Mouse (Mus musculus): Measurements from ENCODE around the gene Prss38.

Gene Prss38

DNA sequence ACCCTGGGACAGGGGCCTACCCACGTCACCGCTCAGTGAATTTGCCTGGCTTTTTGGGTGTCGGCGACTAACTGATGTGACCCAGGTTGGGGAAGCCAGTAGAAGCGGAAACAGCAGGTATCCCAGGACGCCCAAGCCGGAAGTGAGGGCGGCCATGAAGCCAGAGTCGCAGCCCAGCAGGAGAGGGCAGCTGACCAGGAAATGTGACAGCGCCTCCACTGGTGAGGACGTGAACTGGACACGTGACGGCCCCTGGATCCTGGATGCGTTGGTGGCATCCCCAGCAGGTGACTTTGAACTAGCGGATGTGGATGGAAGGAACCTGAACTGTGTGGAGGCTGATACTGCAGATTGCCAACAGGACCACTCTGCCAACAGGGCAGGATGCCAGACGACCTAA is at the start of gene Prss38:
TSS of gene Prss38 (minus strand) at position 183 of the 400 bp plus-strand sequence.
- no peak for DNase-seq (ENCODE audit: low spot score in 2 of 2)

DNA sequence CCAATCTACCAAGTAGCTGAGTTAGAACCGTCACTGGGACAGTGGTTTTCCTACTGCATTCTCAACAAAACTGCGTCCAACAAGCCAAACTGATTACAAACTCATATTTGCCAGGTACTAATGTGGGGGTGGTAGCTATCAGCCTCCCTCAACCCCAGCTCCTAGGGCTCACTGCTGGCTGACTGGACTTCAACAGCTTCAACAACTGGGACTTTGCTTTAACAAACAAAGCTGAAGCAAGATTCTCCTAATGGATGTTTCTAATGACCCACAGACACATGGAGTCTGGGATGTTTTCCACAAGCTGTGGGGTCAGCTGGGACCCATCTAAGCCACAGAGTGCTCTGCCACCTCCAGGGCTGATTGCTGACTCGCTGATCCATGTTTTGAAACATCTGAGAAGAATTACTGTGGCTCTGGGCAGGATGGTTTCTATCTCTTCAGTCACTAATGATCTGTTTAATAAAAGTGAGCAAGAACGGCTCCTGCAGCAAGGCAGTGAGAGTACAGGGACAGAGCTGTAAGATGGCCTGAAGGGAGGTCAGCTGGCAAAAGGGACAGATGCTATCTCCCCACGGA is 47.6 kb upstream of the Prss38 start:
- no peak for DNase-seq (ENCODE audit: low spot score in 2 of 2)

DNA sequence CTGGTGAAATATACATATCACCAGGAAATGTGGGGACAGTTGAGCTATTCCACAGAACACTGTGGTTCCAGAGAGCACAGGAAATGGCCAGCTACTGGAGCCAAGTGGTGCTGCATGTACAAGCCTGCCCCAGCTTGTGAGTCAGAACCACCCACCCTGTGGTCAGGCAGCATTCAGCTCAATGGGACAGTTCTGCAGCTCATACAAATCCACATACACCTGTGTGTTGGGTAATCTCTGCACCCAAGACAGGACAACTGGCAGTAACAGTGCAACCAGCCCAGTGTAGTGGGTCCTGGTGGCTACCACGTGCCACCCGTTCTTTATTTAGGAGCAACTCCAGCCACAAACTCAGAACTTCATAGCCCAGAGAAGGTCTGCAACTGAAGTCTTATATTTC is 46.5 kb upstream of the Prss38 start:
- no peak for DNase-seq (ENCODE audit: low spot score in 2 of 2)

DNA sequence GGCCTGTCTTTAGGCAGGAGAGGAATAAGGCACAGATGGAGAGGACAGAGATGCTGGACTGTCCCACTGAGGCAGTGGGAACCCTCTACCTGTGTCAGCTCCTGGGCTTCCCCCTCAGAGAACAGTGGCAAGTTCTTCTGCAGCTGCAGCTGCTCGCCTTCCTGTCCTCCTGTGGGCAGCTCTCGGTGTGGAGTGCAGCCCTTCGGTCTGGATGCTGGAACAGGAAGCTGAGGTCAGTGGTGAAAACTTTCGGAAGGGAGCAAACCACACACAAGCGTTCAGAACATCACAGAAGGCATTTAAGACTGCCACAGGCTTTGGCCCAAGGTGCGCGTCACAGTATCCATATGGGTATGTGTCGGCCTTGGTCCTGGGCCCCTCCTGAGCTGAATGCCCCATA is 46.0 kb upstream of the Prss38 start:
- DNase-seq (ENCODE audit: low spot score in 2 of 2) = no peak

DNA sequence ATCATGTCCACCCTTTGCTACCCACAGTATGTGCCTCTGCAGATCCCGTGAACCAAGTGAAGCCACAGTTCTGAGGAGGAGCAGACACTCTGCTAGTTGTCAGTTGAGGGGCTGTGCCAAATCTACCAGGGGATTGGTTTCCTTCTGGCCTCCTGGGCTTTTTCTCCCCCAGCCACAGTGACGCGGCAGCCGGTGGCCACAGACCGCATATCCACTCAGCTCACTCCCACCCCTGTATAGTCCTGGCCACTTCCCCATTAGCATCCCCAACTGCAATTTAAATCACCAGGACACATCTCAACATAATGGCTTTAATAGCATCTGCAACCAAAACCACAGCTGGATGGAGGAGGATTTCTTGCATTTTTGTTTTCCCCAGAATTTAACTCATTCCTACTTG is 43.3 kb upstream of the Prss38 start:
- no peak for DNase-seq (ENCODE audit: low spot score in 2 of 2)

DNA sequence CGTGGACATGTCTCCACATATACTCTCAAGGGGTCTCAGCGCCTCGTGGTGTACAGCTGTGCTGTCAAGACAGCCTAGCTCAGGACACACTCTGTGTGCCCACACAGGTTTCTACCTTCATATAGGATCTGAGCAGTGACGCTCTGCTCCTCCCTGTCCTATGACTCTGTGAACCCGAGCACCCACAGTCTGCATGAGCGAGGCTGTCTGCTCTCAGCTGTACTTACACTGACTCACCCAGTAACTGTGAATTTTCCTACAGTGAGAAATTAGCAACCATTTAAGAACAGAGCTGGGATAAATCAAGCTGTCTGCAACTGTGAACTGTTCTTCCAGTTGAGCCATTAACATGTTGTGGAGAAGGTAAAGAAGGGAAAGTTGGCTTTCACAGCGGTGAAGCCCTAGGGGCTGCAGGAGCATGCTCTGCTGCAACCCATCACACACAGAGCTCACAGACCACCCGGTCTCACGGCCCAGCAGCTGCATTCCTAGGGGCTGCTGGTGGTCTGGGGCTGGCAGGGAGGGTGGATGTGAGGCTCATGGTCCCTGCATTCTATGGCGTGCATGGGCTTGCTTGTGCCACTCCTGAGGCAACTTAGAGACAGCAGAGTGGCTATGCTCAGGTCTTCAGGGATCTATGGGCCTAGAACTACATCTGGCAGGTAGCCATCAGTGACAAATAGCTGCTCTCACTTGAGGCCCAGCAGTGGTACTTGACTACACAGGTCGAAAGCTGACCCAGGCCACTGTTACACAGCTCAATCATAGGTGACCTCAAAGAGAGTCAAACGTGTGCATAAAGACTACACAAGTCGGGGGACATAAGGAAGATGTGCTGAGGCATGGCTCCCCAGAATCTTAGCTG is 37.8 kb upstream of the Prss38 start:
- no peak for DNase-seq (ENCODE audit: low spot score in 2 of 2)

DNA sequence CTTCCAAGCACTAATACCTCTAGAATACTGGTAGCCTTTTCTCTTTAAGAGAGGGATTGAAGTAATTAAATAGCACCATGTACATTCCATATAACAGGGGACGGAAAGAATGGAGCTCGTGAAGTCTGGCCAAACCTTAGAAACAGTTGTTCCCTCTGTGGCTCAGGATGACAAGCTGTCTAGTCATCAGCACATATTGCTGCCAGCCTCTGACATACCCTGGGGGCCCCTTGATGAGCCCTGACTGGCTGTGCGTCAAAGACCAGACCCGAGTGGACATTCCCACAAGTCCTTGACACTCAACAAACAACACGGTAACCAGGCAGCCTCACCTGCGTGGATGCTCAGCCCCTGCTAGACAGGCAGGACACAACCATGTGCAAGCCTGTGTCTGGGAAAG is 36.6 kb upstream of the Prss38 start:
- no peak for DNase-seq (ENCODE audit: low spot score in 2 of 2)

DNA sequence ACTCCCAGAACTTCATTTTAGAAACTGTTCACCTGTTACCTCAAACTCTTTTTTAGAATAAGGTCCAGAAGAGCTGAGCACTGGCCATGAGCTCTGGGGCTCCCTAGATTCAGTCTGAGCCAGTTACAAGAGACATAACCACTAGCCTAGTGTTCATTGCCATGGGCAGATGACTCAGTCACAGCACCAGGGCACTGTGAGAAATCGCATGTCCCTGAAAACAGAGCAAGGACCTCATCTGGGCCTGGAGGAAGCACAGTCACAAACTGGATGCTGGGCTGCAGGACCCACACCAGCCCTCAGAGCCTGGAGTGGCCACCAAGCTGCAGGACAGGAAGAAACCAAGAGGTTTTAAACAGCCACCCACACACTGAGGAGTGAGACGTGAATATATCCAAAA is 35.4 kb upstream of the Prss38 start:
- DNase-seq (ENCODE audit: low spot score in 2 of 2) = no peak

DNA sequence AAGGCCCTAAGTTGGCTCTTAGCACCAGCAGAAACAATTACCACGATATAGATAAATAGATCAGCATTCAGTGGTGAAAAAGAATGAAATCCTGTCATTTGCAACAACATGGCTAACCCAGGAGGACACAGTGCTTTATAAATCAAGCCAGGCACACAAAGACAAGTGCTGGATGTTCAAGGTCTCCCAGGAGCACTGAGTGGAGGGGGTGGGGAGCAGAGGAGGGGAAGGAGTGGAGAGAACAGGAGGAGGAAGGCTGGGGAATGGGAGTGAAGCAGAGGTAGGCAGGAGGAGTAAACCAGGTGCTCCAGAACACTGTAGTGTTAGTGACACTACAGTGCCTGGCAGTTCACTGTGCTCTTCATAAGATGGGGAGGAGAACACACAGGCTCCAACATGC is 30.3 kb upstream of the Prss38 start:
- DNase-seq (ENCODE audit: low spot score in 2 of 2) = no peak

DNA sequence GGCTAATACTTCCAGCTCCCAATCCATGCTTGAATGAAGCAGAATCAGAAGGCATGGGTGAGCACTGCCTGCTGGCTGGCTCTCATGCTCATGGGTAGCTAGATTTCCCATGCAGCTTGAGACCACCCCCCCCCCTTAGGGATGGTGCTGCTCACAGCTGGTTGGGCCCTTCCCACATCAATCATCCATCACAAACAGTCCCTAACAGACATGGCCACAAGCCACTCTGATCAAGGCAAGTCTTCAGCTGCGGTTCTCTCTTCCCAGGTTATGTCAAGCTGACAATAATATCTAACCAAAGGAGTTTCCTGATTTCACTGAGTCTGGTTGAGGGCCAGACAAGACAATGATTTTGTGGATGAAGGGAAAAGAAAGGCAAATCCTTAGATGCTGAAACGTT is 25.4 kb upstream of the Prss38 start:
- DNase-seq (ENCODE audit: low spot score in 2 of 2) = no peak

DNA sequence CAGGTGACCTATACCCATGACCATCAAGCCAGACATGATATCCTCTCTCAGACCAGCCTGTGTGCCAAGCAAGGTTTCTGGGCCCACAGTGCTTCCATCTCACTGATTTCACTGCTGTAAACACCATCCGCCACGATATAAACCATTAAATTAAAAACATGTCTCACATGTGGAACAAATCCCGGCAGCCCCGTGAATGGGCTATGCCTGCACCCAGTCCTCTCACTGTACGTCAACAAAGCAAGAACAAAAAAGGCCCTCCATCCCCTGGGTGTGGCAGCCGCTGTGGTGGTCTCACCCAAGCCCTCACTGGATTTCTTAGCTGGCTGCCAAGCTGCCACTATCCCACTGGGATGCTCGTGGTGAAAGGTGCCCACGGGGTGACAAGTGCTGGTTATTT is 24.4 kb upstream of the Prss38 start:
- DNase-seq (ENCODE audit: low spot score in 2 of 2) = no peak

DNA sequence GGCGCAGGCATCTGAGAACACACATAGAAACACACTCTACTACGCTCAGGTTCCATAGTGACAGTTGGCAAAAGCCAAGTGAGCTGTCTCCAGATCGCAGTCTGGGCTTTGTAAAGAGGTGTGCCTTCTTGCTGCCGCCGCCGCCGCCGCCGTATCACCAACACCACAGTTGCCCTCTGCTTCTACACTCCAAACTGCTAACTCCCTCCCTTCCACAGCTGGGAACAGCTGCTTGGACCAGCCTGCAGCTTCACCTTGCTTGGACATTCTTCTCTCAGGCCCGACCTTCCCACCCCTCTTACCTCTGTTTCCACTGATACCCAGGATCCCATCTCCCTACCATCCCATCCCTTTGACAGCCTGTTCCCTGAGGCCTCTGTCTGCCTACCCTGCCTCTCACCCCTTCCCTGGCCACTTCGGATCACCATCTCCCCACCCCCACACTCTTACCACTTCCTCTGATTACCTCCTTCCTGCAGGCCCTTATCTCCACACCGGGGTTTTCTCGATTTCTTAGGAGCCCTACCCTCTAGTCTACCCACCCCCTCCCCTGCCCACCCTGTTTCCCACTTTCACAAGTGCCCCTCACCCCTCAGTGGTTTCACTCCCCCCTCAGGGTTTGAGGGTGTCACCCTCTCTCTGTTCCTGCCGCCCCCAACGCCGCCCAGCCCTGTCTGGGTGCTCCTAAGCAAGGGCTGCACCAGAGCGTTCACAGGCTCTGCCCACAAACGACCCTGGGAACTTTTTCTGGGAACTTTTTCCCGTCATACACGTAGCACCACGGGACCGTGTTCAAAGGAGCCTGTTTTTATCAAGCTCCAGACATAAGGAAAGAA is 22.3 kb upstream of the Prss38 start:
- no peak for DNase-seq (ENCODE audit: low spot score in 2 of 2)

DNA sequence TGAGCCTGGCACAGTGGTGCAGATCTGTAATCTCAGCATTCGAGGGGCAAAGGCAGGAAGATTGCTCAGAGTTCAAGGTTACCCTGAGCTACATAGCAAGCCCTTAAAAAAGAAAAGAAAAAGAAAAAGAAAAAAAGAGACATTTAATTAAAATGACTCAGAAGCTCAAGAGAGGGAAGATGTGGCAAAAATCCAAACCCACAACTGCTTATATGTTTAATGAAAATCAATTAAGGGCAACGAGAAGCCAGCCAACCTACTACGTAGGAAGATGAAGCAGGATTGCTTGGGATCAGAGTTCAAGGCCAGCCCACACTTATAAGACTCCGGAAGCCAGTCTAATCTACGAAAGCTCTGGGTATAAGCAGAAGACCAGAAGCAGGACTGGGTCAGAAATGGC is 19.0 kb upstream of the Prss38 start:
- DNase-seq (ENCODE audit: low spot score in 2 of 2) = no peak

DNA sequence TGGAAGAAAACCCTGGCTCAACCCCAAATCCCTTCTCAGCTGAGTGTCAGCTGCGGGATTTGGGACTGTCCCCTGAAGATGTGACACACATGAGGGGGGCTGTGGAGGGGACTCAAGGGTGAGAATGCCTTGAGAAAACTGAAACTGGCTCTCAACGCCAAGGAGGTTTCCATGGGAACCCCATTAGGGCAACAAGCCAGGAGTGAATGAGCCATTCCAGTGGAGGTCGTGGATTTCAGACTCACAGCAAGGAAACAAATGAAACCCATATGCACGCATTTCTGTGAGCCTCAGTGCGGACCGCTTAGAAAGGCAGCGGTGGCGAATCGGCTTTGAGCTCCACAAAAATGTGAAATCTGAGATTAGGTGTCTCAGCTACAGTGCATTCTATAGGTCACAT is 18.1 kb upstream of the Prss38 start:
- DNase-seq (ENCODE audit: low spot score in 2 of 2) = peak; percentile 38 to 46

DNA sequence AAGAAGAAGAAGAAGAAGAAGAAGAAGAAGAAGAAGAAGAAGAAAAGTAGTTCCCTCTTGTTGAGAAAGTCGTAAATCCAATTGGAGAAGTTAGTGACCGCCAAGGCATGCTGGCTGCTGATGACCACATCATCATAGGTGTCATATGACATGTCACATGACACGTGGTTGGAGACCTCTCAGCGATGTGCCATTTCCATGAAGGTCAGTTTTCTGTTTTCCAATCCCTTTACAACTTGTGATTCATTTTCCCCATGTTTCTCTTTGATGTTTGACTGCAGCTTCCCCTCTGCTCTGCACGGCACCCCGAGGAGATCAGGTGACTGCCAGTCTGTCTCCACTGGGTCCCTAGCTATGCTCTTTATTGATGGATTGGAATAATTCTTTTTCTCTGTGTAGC is 16.8 kb upstream of the Prss38 start:
- DNase-seq (ENCODE audit: low spot score in 2 of 2) = no peak

DNA sequence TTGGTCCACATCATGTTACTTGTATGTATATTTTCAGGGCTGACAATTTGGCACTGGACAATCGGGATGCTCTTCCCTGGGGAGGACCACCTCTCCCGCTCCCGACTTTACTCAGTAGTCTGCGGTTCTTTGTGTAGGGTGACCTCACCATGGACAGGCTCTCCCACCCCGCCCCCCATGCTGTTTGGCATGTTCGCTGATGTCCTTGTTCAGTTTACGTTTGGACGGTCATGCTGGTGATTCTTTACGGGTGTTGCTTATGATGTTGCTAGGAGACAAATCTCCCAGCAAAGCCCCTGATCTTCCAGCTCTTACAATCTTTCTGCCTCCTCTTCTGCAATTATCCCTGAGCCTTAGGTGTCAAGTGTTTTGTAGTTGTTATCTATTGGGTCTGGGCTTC is 15.0 kb upstream of the Prss38 start:
- no peak for DNase-seq (ENCODE audit: low spot score in 2 of 2)

DNA sequence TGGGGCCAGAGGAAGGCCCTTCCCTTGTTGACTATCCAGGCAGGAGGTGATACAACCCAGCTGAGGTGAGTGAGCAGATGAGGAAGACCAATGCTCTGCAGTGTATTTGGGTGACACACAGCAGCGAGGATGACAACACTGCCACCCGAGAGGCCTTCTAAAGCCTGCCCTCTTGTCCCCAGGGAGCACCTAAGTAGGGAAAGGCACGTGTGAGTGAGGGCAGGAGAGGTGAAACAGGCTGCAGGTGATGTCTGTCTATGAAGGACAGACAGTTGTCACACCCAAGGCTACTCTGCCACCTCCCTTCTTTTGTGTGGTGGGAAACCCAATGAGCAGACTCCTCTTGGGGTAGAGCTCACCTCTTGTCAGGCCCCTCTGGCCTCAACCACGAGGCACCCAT is 14.2 kb upstream of the Prss38 start:
- no peak for DNase-seq (ENCODE audit: low spot score in 2 of 2)

DNA sequence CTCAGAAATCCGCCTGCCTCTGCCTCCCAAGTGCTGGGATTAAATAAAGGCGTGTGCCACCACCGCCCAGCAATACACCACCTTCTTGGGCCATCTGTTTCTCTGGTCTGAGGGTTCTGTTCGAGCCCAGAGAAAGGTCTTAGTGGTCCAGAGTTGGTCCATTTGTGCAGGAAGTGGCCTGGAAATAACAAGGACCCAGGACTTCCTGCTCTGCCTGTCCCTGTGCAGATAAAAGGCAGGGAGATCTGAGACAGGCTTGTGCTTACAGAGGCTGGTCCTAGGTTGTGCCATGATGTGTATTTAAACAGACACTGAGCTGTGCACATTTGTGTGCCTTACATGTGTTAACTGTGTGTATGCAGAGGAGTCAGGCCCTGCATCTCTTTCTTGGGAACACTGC is 13.3 kb upstream of the Prss38 start:
- no peak for DNase-seq (ENCODE audit: low spot score in 2 of 2)

DNA sequence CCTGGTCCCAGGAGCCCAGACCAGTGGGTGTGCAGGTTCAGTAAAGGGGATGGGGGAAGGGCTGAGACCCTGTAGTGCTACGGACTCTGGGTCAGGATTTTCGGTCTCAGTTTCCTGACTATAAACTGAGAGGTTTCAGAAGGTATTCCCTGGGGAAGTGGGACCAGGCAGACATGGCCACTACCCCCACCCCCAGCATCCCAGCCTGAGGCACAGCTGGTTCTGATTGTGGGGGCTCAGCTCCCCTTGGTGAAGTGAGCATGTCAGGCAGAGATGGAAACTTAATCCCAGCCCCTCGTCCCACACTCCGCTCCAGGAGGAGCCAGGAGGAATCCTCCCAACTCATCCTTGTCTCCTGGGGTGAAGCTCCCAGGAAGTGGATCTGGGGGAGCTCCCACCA is 12.0 kb upstream of the Prss38 start:
- no peak for DNase-seq (ENCODE audit: low spot score in 2 of 2)

DNA sequence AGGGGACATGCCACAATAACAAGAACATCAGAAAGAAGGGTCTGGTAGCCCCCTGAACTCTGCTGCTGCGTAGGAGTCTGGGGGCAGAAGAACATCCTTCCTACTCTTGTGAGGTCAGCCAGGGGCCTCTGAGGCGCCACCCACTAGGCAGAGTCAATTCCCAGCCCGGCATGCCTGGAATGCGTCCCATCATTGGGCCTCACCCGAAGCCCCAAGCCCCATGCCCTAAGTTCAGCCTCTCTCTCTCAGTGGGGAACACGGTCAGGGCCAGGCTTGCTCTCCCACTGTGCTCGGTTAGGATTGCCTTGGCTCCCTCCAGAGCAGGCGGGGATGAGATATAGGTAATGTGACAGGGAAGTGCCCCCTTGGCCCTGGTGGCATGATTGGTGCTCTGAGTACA is 9.7 kb upstream of the Prss38 start:
- no peak for DNase-seq (ENCODE audit: low spot score in 2 of 2)

DNA sequence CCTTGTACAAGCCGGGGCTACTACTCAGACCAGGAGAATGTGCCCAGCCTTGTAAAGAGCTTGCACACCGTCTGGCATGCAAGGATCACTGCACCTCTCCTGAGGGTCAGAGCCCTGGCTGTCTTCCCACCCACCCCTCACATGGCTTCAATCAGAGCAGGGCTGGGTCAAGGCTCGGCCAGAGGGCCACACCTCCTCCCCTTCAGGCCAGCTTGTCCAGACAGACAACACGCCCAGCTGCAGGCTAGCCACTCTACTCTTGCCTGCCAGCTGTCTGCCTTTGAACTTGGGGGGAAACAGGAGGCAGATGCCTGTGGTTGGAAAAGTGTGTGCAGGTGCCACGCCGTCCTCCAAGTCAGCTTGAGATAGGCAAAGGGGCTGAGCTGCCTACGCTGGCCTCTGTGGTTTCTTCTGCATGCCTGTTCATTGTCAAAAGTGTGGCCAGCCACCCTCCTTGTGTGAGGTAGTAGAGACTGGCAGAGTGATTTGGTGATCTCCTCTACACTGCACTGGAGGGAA is 9.0 kb upstream of the Prss38 start:
- no peak for DNase-seq (ENCODE audit: low spot score in 2 of 2)

DNA sequence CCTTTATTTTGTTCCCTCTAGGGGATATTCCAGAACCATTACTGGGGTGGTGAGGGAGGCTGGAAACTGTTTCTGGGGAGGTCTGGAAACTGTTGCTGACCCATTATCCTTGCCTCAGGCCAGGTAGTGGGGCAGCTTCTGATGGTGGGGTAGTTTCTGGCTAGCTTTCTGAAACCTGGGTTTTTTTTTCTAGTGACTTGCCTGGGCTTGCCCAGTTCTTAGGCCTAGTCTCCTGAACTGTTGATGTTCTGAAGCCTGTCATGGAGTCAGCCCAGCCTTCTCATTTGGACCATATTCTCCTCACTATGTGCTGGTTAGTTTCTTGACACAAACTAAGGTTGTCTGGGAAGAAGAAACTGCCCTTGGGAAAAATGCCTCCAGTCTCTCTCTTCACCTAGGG is 4.1 kb upstream of the Prss38 start:
- no peak for DNase-seq (ENCODE audit: low spot score in 2 of 2)

DNA sequence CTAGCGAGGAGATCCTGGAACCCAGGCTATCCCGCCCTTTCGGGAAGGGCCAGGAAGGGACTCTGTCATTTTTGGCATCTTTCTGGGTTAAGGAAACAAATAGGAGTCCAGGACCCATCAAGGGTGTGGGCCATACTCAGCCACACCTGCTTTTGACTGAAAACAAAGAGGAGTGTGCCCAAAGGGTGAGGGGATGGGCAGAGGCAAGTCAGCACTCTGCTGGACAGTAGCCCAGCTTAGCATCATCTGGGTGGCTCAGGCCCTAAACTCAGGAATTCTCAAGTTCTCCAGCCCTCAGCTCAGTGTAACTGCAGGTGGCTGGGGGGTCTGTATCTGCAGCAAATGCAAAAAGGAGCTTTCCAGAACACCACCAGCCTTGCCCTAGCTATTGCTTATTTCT is 2.5 kb upstream of the Prss38 start:
- DNase-seq (ENCODE audit: low spot score in 2 of 2) = no peak
